Mouse (Mus musculus) regulatory T cell (primary cell): Measurements from ENCODE around the gene Plekhb1.

Source experiments
- in situ Hi-C: fragments of 300-600 bp; cut with MboI, MseI; formaldehyde crosslinking; loops from one replicate; pipeline ENCODE4 v1.15.1; 2025; ENCODE audit warnings: high pct_unique_total_duplicates

Gene Plekhb1

GRCm38 (mm10) chr7:100658093-100658578 is 4.1 kb downstream of the Plekhb1 start:
- in situ Hi-C loops = no loop called here

- in situ Hi-C loops = no loop called here
Observed at GRCm38 (mm10) chr7:100656739-100657138, 5.5 kb downstream of the Plekhb1 start.

DNA sequence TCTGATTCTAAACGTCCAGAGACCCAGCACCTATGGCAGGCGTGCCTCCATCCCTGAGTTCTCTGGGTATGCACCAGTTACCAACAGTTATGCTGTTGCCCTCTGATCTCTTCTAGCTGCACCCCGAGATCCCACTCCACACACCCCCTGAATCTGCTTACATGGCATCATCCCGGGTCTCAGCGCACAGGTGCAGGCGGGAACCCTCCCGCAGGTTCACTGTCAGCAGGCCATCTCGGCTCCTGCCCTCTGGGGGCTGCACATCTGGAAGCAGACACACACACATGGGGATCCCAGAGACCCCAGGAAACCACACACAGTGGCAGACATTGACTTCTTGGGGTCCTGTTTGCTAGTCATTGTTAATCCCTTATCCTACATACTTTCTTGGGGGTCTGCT is 7.8 kb downstream of the Plekhb1 start:
- in situ Hi-C loops = no loop called here

- in situ Hi-C loops = no loop called here
Observed at GRCm38 (mm10) chr7:100653480-100654266, 8.5 kb downstream of the Plekhb1 start.

GRCm38 (mm10) chr7:100651011-100651410 is 11.2 kb downstream of the Plekhb1 start:
- in situ Hi-C loops = no loop called here

GRCm38 (mm10) chr7:100650421-100650820 is 11.8 kb downstream of the Plekhb1 start:
- in situ Hi-C loops = no loop called here

- in situ Hi-C loops = loop anchor here (5.0 kb wide), 1 partner anchor 83 kb away; no protein-coding TSS in a partner anchor
Observed at GRCm38 (mm10) chr7:100649826-100650225, 12.4 kb downstream of the Plekhb1 start.

DNA sequence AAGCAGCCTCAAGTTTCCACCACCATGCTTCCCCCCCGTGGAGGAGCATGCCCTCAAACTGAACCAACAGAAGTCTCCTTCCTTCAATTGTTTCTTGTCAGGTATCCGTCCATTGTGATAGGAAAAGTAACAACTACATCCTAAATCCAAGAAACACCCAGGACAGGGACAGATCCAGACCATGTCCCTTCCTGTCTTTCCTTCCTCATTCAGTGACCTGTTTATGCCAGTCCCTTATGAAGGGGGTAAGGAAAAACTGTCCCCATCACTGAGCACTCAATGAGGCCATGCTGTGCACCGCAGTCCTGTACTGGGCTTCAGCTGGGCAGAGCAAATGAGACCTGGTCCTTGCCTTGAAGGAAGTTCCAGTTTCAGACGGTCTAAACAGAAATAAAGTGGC is 13.1 kb downstream of the Plekhb1 start:
- in situ Hi-C loops = loop anchor here (5.0 kb wide), 1 partner anchor 82 kb away; no protein-coding TSS in a partner anchor

GRCm38 (mm10) chr7:100645147-100645546 is 17.1 kb downstream of the Plekhb1 start:
- in situ Hi-C loops = loop anchor here (5.0 kb wide), 1 partner anchor 78 kb away; no protein-coding TSS in a partner anchor

GRCm38 (mm10) chr7:100642413-100642812 is 19.8 kb downstream of the Plekhb1 start:
- in situ Hi-C loops = no loop called here

GRCm38 (mm10) chr7:100637657-100638056 is 24.6 kb downstream of the Plekhb1 start:
- in situ Hi-C loops = no loop called here

GRCm38 (mm10) chr7:100624538-100624937 is 37.7 kb downstream of the Plekhb1 start:
- in situ Hi-C loops = no loop called here

DNA sequence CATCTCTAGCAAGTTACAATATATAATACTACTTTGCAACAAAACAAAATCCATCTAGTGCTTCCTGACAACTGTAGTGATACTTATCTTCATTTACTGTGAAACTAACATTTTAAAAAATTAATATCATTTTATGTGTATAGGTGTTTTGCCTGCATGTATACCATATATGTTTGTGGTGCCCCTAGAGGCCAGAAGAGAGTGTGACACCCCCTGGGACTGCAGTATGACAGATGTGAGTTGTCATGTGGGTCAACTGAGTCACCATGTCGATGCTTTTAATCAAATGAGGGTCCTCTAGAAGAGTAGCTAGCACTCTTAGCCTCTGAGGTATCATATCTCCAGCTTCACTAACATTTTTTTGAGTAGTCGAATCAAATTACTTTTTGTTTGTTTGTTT is 39.9 kb downstream of the Plekhb1 start:
- in situ Hi-C loops = no loop called here

DNA sequence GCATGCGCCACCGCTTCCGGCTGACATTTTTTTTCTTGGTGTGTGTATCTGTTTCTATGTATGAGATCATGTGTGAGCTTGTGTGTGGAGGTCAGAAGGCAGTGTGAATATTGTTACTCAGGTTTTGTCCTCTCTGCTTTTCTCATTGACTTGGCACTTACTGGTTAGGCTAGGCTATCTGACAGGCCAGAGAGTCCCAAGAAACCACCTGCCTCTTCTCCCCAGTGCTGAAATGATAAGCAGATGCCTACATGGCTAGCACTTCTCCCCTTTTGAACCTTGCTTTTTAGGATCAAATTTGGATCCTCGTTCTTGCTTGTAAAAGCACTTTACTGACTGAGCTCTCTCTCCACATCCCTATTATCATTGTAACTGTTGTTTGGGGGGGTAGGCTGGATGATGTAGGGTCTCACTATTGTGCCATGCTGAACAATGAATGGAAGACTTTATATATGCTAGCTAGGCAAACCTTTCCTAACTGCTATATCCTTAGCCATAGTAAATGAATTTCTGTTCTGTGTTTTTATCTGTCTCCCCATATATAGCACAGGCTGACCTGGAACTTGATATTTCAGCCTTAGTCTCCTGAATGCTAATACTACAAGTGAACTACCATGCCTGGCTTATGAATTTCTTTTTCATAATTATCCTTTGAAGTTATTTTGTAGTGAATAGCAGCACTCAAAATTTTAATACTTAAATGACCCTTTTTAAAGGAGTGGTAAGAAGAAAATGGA is 45.9 kb downstream of the Plekhb1 start:
- in situ Hi-C loops = no loop called here

- in situ Hi-C loops = no loop called here
Observed at GRCm38 (mm10) chr7:100608910-100609309, 53.3 kb downstream of the Plekhb1 start.

DNA sequence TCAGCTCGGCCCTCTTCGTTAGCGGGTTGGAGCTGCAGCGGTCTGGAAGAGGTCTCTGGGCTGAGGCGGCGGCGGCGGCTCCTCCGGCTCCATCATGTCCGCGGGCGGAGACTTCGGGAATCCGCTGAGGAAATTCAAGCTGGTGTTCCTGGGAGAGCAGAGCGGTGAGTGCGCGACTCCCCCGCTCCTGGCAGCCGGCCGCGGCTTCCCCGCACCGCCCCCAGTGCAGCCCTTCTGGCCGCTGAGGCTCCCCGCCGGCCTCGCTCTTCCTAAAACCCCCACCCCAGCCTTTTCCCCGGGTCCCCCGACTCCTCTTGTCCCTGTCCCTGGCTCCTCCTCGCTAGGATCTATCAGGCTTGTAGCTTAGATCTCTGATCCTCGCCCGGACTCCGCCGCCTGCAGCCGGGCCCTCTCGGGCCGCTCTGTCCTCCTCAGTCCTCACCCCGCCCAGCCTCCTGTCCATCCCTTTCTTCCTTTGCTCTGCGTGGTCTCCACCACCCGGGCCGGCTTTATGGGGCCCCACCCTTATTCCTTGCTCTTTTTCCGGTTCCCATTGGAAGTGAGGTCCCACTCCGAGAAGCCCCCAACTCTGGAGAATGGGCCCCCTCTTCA is 54.0 kb downstream of the Plekhb1 start, which contains the start of gene Mrpl48:
Gene Mrpl48 (minus strand): TSS at position 172 of the 612 bp plus-strand sequence.
- in situ Hi-C loops = no loop called here

DNA sequence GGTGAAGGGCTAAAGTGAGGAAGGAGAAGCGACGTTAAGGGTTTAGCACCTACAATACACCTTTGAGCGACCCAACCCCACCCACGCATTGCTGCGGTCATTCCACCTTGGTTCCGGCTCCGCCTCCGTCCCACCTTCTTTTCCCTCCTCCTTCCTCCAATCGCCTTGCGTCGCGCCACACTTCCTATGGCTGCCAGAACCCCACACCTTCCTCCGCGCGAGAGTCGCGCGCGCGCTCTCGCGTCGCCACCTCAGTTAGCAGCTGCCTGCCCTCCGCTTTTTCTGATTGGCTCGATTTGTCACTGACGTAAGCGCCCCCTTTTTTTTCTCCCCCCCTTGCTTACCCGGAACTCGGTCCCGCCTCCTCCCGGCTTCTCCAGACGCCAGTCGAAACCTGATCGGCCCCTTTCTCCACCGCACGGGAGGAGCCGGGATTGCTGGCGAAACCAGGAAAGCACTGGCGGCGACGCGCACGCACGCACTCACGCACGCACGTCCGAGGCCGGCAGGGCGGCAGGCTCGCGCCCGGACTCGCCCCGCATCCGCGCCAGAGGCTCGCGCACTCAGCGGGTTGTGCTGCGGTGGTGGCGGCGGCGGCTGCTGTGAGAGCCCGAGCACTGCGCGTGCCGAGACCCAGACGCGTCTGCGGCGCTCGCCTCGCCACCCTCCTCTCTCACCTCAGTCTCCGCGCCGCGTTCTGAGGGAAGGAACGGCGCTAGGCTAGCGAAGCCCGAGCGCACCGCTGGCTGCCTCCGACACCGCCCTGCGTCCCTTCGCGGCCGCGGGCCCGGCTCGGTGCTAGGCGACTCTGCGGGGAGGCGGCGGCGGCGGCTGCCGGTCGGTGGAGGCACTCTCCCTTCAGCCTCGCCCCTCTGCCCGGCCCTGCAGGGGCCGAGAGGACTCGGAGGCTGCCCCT is 54.7 kb downstream of the Plekhb1 start, which contains the start of gene Rab6a:
Gene Rab6a (plus strand): TSS at position 197 of the 916 bp plus-strand sequence.
- in situ Hi-C loops = no loop called here

DNA sequence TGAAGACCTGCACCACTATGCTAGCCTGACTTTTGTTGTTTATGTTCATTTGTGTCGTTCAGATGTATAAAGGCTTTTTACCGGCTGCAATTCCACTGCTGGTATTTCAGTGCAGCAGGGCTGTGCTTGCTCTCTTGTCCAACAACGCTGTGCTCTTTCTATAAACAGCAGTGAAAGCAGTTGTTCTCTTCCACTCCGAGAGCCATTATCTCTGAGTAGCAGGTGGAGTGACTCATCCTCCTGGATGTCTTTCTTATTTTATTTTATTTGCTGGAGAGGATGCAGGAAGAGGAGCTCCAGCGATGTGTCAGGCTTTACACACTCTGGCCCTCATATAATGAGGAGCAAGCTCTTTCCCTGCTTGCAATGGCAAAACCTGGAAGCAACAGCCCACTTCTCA is 62.0 kb downstream of the Plekhb1 start:
- in situ Hi-C loops = no loop called here

GRCm38 (mm10) chr7:100593349-100593748 is 68.9 kb downstream of the Plekhb1 start:
- in situ Hi-C loops = no loop called here
